Mouse (Mus musculus) embryonic facial prominence, embryonic 14.5 days (tissue): Measurements from ENCODE around the gene 4930435E12Rik. TPM values are rescaled to one million over a fixed set of nuclear protein-coding genes. Genes with fewer than 3 reads are reported as not detected.
"Not testable (repeated sequence)": the region's sequence is repeated elsewhere in the genome, so short reads cannot be mapped to it uniquely, and the experiment has no call there.

Source experiments
- ATAC-seq: fragments of 200-750 bp; cut with Nextera tagmentation; 2 replicates; pipeline ENCODE4 v1.8.0; 2017; ENCODE audit warnings: low read depth, moderate number of reproducible peaks, moderate TSS enrichment
- DNase-seq: peaks from one replicate; pipeline ENCODE4 v3.0.0-alpha.2; 2015; ENCODE audit warnings: low spot score
- H3K27ac ChIP-seq: fragments of 300-500 bp; sonication (generic); replicated peaks from 2 replicates; pipeline ENCODE4 v1.5.1; 2014; ENCODE audit warnings: low read depth, mild to moderate bottlenecking, low read length, moderate library complexity
- H3K27me3 ChIP-seq: fragments of 300-500 bp; sonication (generic); replicated peaks from 2 replicates; pipeline ENCODE4 v1.6.1; 2014; ENCODE audit warnings: low read length; ENCODE audit not compliant: control insufficient read depth, insufficient read depth
- H3K36me3 ChIP-seq: fragments of 300-500 bp; sonication (generic); 2 replicates; pipeline ENCODE4 v1.6.1; 2014; ENCODE audit warnings: low read length, mixed read lengths; ENCODE audit not compliant: control insufficient read depth, insufficient read depth
- H3K4me1 ChIP-seq: fragments of 300-500 bp; sonication (generic); 2 replicates; pipeline ENCODE4 v1.6.1; 2014; ENCODE audit warnings: antibody characterized with exemption, low read length; ENCODE audit not compliant: control insufficient read depth, insufficient read depth
- H3K4me2 ChIP-seq: fragments of 300-500 bp; sonication (generic); 2 replicates; pipeline ENCODE4 v1.6.1; 2014; ENCODE audit warnings: low read depth, mild to moderate bottlenecking, low read length, moderate library complexity, mixed read lengths
- H3K4me3 ChIP-seq: fragments of 300-500 bp; sonication (generic); 2 replicates; pipeline ENCODE4 v1.5.1; 2014; ENCODE audit warnings: low read depth, mild to moderate bottlenecking, low read length
- H3K9ac ChIP-seq: fragments of 300-500 bp; sonication (generic); 2 replicates; pipeline ENCODE4 v1.6.1; 2014; ENCODE audit warnings: low read depth, mild to moderate bottlenecking, low read length, moderate library complexity, mixed read lengths
- H3K9me3 ChIP-seq: fragments of 300-500 bp; sonication (generic); 2 replicates; pipeline ENCODE4 v1.6.1; 2016; ENCODE audit warnings: low read length; ENCODE audit not compliant: control insufficient read depth
- WGBS: fragments of 180-500 bp; shearing (Covaris S2); extraction: QIAGEN DNeasy Blood & Tissue Kit; methylation state at CpG from one replicate; pipeline ENCODE4 v1.1.7; 2014; 5-methylcytosine and 5-hydroxymethylcytosine counted together
- polyA plus RNA-seq: library from polyadenylated mRNA; unstranded; fragments of >200 nt; fragmentation: Nextera tagmentation; extraction: Ambion mirVana; gene quantifications from 2 replicates; pipeline ENCODE4 v1.2.1, GENCODE M21; 2014

4930435E12Rik gene
- not detected in 2 replicates for polyA plus RNA-seq

GRCm38 (mm10) chr16:38828649-38829048 is at the start of gene 4930435E12Rik:
Gene 4930435E12Rik, minus strand, starts transcription at chr16:38828749.
- Histone ChIP-seq H3K4me1 (no peaks in the 10 kb centered on the region), H3K4me2 (no peak within 1 kb of the TSS), H3K4me3 (no peak within 1 kb of the TSS), H3K27me3 (no peaks in the 10 kb centered on the region), H3K27ac (no peak within 1 kb of the TSS), H3K36me3 (no peaks in the 10 kb centered on the region), H3K9me3 (no peaks in the 10 kb centered on the region), H3K9ac (no peak within 1 kb of the TSS)
- ATAC-seq = no peak
- 73% methylated on average over 3 of the region's 3 CpGs for WGBS
- no peak for DNase-seq

GRCm38 (mm10) chr16:38874481-38874880 is 45.9 kb upstream of the 4930435E12Rik start:
- 42% methylated on average over 4 of the region's 4 CpGs for WGBS
- ATAC-seq = no peak
- no peaks in the 10 kb centered on the region for H3K27me3 ChIP-seq

GRCm38 (mm10) chr16:38873231-38873630 is 44.7 kb upstream of the 4930435E12Rik start:
- no peaks in the 10 kb centered on the region for H3K36me3 ChIP-seq
- DNase-seq = no peak
- H3K4me1 ChIP-seq = no peaks in the 10 kb centered on the region
- no peaks in the 10 kb centered on the region for H3K27me3 ChIP-seq
- no peaks in the 10 kb centered on the region for H3K9me3 ChIP-seq
- no peak overlapping the region for H3K4me3 ChIP-seq
- 83% methylated on average over 4 of the region's 4 CpGs for WGBS
- H3K4me2 ChIP-seq = no peak overlapping the region
- H3K9ac ChIP-seq = no peak overlapping the region
- no peak for ATAC-seq
- H3K27ac ChIP-seq = no peak overlapping the region

More at GRCm38 (mm10) chr16:38874481-38874880, 45.9 kb upstream of the 4930435E12Rik start:
- no peaks in the 10 kb centered on the region for H3K36me3 ChIP-seq
- no peaks in the 10 kb centered on the region for H3K4me1 ChIP-seq
- no peak overlapping the region for H3K9ac ChIP-seq
- no peak overlapping the region for H3K4me3 ChIP-seq
- H3K4me2 ChIP-seq = no peak overlapping the region
- no peaks in the 10 kb centered on the region for H3K9me3 ChIP-seq
- H3K27ac ChIP-seq = no peak overlapping the region
- no peak for DNase-seq

- no peak overlapping the region for H3K27ac ChIP-seq
- 0 out of 2 replicates have a peak, but pooled peaks cover 4% of the 10 kb centered on the region for H3K9me3 ChIP-seq
- no peaks in the 10 kb centered on the region for H3K36me3 ChIP-seq
- H3K27me3 ChIP-seq = no peaks in the 10 kb centered on the region
- no peak overlapping the region for H3K9ac ChIP-seq
- DNase-seq (no peak), ATAC-seq (no peak)
- WGBS = 66% methylated on average over 5 of the region's 5 CpGs
- no peaks in the 10 kb centered on the region for H3K4me1 ChIP-seq
- H3K4me3 ChIP-seq = no peak overlapping the region
- H3K4me2 ChIP-seq = no peak overlapping the region
These were observed 35.8 kb upstream of the 4930435E12Rik start for GRCm38 (mm10) chr16:38864358-38864757.

- no peak overlapping the region for H3K4me3 ChIP-seq
- H3K27ac ChIP-seq = no peak overlapping the region
- H3K4me2 ChIP-seq = no peak overlapping the region
- ATAC-seq = no peak
- WGBS = 70% methylated on average over 6 of the region's 6 CpGs
- no peaks in the 10 kb centered on the region for H3K36me3 ChIP-seq
- H3K27me3 ChIP-seq = no peaks in the 10 kb centered on the region
- no peak overlapping the region for H3K9ac ChIP-seq
- DNase-seq = no peak
- H3K4me1 ChIP-seq = no peaks in the 10 kb centered on the region
- no peaks in the 10 kb centered on the region for H3K9me3 ChIP-seq
These were observed 32.0 kb upstream of the 4930435E12Rik start for GRCm38 (mm10) chr16:38860548-38860947.

- no peaks in the 10 kb centered on the region for H3K4me1 ChIP-seq
- peak; percentile 64 for DNase-seq
- H3K4me2 ChIP-seq = peak overlapping the region; percentile 10; the same call in 1 of the 2 replicates
- no peaks in the 10 kb centered on the region for H3K36me3 ChIP-seq
- ATAC-seq = no peak
- WGBS = 27% methylated on average over 8 of the region's 8 CpGs
- no peak overlapping the region for H3K4me3 ChIP-seq
- H3K9ac ChIP-seq = no peak overlapping the region
- no peaks in the 10 kb centered on the region for H3K9me3 ChIP-seq
- H3K27ac ChIP-seq = no peak overlapping the region
- H3K27me3 ChIP-seq = no peaks in the 10 kb centered on the region
These were observed 29.7 kb upstream of the 4930435E12Rik start for GRCm38 (mm10) chr16:38858120-38858749.

- DNase-seq (peak; percentile 83), ATAC-seq (0 out of 2 replicates have a peak, but pooled peaks have one; percentile 28)
- H3K27ac ChIP-seq = no peak overlapping the region
- H3K4me3 ChIP-seq = no peak overlapping the region
- H3K9ac ChIP-seq = no peak overlapping the region
- H3K4me1 ChIP-seq = no peaks in the 10 kb centered on the region
- no peaks in the 10 kb centered on the region for H3K9me3 ChIP-seq
- no peaks in the 10 kb centered on the region for H3K27me3 ChIP-seq
- 26% methylated on average over 8 of the region's 8 CpGs for whole genome bisulfite sequencing
- no peaks in the 10 kb centered on the region for H3K36me3 ChIP-seq
- H3K4me2 ChIP-seq = no peak overlapping the region
These were observed 16.0 kb downstream of the 4930435E12Rik start for GRCm38 (mm10) chr16:38812521-38812920.

- no peak overlapping the region for H3K9ac ChIP-seq
- no peaks in the 10 kb centered on the region for H3K27me3 ChIP-seq
- WGBS = 74% methylated on average over 5 of the region's 5 CpGs
- no peak for DNase-seq
- no peak overlapping the region for H3K4me2 ChIP-seq
- no peaks in the 10 kb centered on the region for H3K4me1 ChIP-seq
- H3K27ac ChIP-seq = no peak overlapping the region
- no peaks in the 10 kb centered on the region for H3K36me3 ChIP-seq
- no peak for ATAC-seq
- H3K4me3 ChIP-seq = no peak overlapping the region
- H3K9me3 ChIP-seq = no peaks in the 10 kb centered on the region
These were observed 18.4 kb downstream of the 4930435E12Rik start for GRCm38 (mm10) chr16:38810196-38810595.

- not testable (repeated sequence) for H3K9me3 ChIP-seq, H3K36me3 ChIP-seq, H3K27ac ChIP-seq, H3K4me2 ChIP-seq, H3K4me1 ChIP-seq, ATAC-seq, H3K9ac ChIP-seq, H3K4me3 ChIP-seq, DNase-seq, H3K27me3 ChIP-seq
- WGBS = 80% methylated on average over 5 of the region's 5 CpGs
These were observed 20.8 kb downstream of the 4930435E12Rik start for GRCm38 (mm10) chr16:38807796-38808195.
